ENCODE assay signal across 11 mouse cellular contexts in genomic region chr11:62023494-62024233, GRCm38 (mm10).
DNase-seq lines count a peak whose midpoint lies in the region; ATAC-seq and TF ChIP-seq lines count a peak whose summit lies in the region.
"Had no signal": no experiment of that assay in that cellular context is flagged by ENCODE, and none has a peak within 500 bp of the region (broad histone marks: within the 10 kb centered on the region; RNA-seq: fewer than 3 reads in every experiment).

No protein-coding gene starts in this region.

- no peak overlapping the region for H3K9ac ChIP-seq in heart, embryonic 15.5 days
- H3K9ac ChIP-seq in midbrain, embryonic 15.5 days: no peak overlapping the region
- no peak overlapping the region for H3K9ac ChIP-seq in midbrain, embryonic 14.5 days (replicated peaks; ENCODE audit: low read length)
- H3K9ac ChIP-seq in heart, postnatal 0 days (replicated peaks; ENCODE audit: low read depth, low read length): no peak overlapping the region

- H3ac ChIP-seq in myocyte (ENCODE audit: control insufficient read depth, insufficient read length): no peak overlapping the region

- TF ChIP-seq POLR2A in myocyte (IDR thresholded peaks at IDR 0.05; ENCODE audit: insufficient read length, low read depth): no peak

- WGBS in heart, embryonic 15.5 days: 69% methylated on average over 12 of the region's 12 CpGs
- 83% methylated on average over 12 of the region's 12 CpGs for WGBS in midbrain, embryonic 15.5 days
- whole genome bisulfite sequencing in midbrain, embryonic 14.5 days: 88% methylated on average over 12 of the region's 12 CpGs
- WGBS in heart, postnatal 0 days: 51% methylated on average over 12 of the region's 12 CpGs

- no peak for TF ChIP-seq CTCF in heart, postnatal 0 days (IDR thresholded peaks at IDR 0.05; ENCODE audit: low read depth)

- TF ChIP-seq EP300 in heart, postnatal 0 days (IDR thresholded peaks at IDR 0.05; ENCODE audit: low read depth): no peak

- peak overlapping the region; percentile 70 for H3K27ac ChIP-seq in heart, embryonic 15.5 days
- peak overlapping the region; percentile 13; the same call in 1 of the 2 replicates for H3K27ac ChIP-seq in midbrain, embryonic 15.5 days
- no peak overlapping the region; the same call in 1 of the 2 replicates for H3K27ac ChIP-seq in midbrain, embryonic 14.5 days (replicated peaks; ENCODE audit: low read depth, low read length)
- peak overlapping the region; percentile 75 for H3K27ac ChIP-seq in heart, postnatal 0 days (ENCODE audit: low read depth)

- intact Hi-C loops in heart, postnatal 25 days (cut with DNase I): no loop called here

- no peak overlapping the region for H3K4me3 ChIP-seq in heart, embryonic 15.5 days
- no peak overlapping the region for H3K4me3 ChIP-seq in midbrain, embryonic 15.5 days
- no peak overlapping the region for H3K4me3 ChIP-seq in midbrain, embryonic 14.5 days (replicated peaks; ENCODE audit: low read depth, low read length)
- H3K4me3 ChIP-seq in heart, postnatal 0 days (ENCODE audit: low read depth, low read length): no peak overlapping the region
- H3K4me3 ChIP-seq in myocyte: no peak overlapping the region

- DNase-seq in heart, postnatal 25 days (ENCODE audit: low spot score): no peak
- DNase-seq in midbrain, embryonic 14.5 days: no peak
- no peak for DNase-seq in heart, postnatal 0 days (ENCODE audit: low spot score)
- no peak for DNase-seq in thymus, postnatal 0 days (ENCODE audit: low spot score)
- no peak for DNase-seq in spleen, postnatal 36 days (ENCODE audit: low spot score in 2 of 2)
- DNase-seq: adrenal gland, postnatal 14 days; gastrocnemius, postnatal 36 days had no signal

- H3K4me2 ChIP-seq in heart, embryonic 15.5 days: no peak overlapping the region
- H3K4me2 ChIP-seq in midbrain, embryonic 15.5 days: no peak overlapping the region
- H3K4me2 ChIP-seq in midbrain, embryonic 14.5 days (ENCODE audit: low read length): no peak overlapping the region
- peak overlapping the region; percentile 4; the same call in 1 of the 2 replicates for H3K4me2 ChIP-seq in heart, postnatal 0 days (ENCODE audit: low read depth, low read length)
- peak overlapping the region; percentile 56 for H3K4me2 ChIP-seq in myocyte (ENCODE audit: low read depth)

- H3K27me3 ChIP-seq in heart, embryonic 15.5 days: no peaks in the 10 kb centered on the region
- H3K27me3 ChIP-seq in midbrain, embryonic 15.5 days (replicated peaks): no peaks in the 10 kb centered on the region
- H3K27me3 ChIP-seq in midbrain, embryonic 14.5 days (ENCODE audit: control insufficient read depth, insufficient read depth, low read length): no peaks in the 10 kb centered on the region
- H3K27me3 ChIP-seq in heart, postnatal 0 days (ENCODE audit: control insufficient read depth, insufficient read depth, low read length): no peaks in the 10 kb centered on the region
- H3K27me3 ChIP-seq in myocyte (ENCODE audit: control insufficient read depth, insufficient read depth, insufficient read length): no peaks in the 10 kb centered on the region

- no peak for ATAC-seq in heart, embryonic 15.5 days (replicated peaks; ENCODE audit: insufficient number of reproducible peaks, insufficient read depth, low FRiP score, low read depth)
- no peak for ATAC-seq in midbrain, embryonic 15.5 days (replicated peaks)
- ATAC-seq in midbrain, embryonic 14.5 days (ENCODE audit: low FRiP score, low TSS enrichment): no peak
- ATAC-seq in heart, postnatal 0 days (ENCODE audit: insufficient read depth, low read depth): no peak

- H3K79me2 ChIP-seq in myocyte (ENCODE audit: control insufficient read depth, insufficient read depth): no peaks in the 10 kb centered on the region

- H3K9me3 ChIP-seq in heart, embryonic 15.5 days (replicated peaks): no peaks in the 10 kb centered on the region
- H3K9me3 ChIP-seq in midbrain, embryonic 15.5 days: no peaks in the 10 kb centered on the region
- no peaks in the 10 kb centered on the region for H3K9me3 ChIP-seq in midbrain, embryonic 14.5 days (ENCODE audit: control insufficient read depth, low read length)
- no peaks in the 10 kb centered on the region for H3K9me3 ChIP-seq in heart, postnatal 0 days (replicated peaks; ENCODE audit: control insufficient read depth, low read length)
- H3K9me3 ChIP-seq: G1E had no signal

- H3K36me3 ChIP-seq in heart, embryonic 15.5 days: no peaks in the 10 kb centered on the region
- H3K36me3 ChIP-seq in midbrain, embryonic 15.5 days (replicated peaks): no peaks in the 10 kb centered on the region
- H3K36me3 ChIP-seq in midbrain, embryonic 14.5 days (ENCODE audit: control insufficient read depth, insufficient read depth, low read length): no peaks in the 10 kb centered on the region
- no peaks in the 10 kb centered on the region for H3K36me3 ChIP-seq in heart, postnatal 0 days (replicated peaks; ENCODE audit: control insufficient read depth, insufficient read depth, low read length)
- H3K36me3 ChIP-seq in myocyte (ENCODE audit: control insufficient read depth, insufficient read depth): no peaks in the 10 kb centered on the region

- H3K4me1 ChIP-seq in heart, embryonic 15.5 days (replicated peaks): peaks cover 9% of the 10 kb centered on the region
- peaks cover 5% of the 10 kb centered on the region for H3K4me1 ChIP-seq in midbrain, embryonic 15.5 days
- H3K4me1 ChIP-seq in midbrain, embryonic 14.5 days (ENCODE audit: control insufficient read depth, insufficient read depth, low read length): no peaks in the 10 kb centered on the region
- H3K4me1 ChIP-seq in heart, postnatal 0 days (ENCODE audit: control insufficient read depth, insufficient read depth): peaks cover 2% of the 10 kb centered on the region; the same call in 1 of the 2 replicates

TF ChIP-seq in myocyte, 11 proteins besides CTCF, POLR2A, EP300 and RAD21:
- no peak for TF ChIP-seq CEBPB (IDR thresholded peaks at IDR 0.05; ENCODE audit: insufficient read depth, poor library complexity, severe bottlenecking)
- TF ChIP-seq MYOD1 (IDR thresholded peaks at IDR 0.05; ENCODE audit: control insufficient read depth in 1 of 3, insufficient read length in 2 of 3, low read depth in 2 of 3): peak in 1 of 3 experiments; percentile 3

Comparison
In these comparisons a context has a peak if more than half of its experiments do, and no peak if none do; other contexts are left out.
1. H3K4me2 ChIP-seq: peak in heart, postnatal 0 days (single experiment) and myocyte (single experiment); none in heart, embryonic 15.5 days (single experiment), midbrain, embryonic 15.5 days (single experiment) and midbrain, embryonic 14.5 days (single experiment).